Mouse (Mus musculus): ENCODE measurements around the gene Spata4. TPM values are rescaled to one million over a fixed set of nuclear protein-coding genes. Genes with fewer than 3 reads are reported as not detected.
"Not testable (repeated sequence)": the region's sequence is repeated elsewhere in the genome, so short reads cannot be mapped to it uniquely, and the experiment has no call there.

Gene Spata4
- polyA plus RNA-seq, 1 experiment from 2014 or later: not detected

DNA sequence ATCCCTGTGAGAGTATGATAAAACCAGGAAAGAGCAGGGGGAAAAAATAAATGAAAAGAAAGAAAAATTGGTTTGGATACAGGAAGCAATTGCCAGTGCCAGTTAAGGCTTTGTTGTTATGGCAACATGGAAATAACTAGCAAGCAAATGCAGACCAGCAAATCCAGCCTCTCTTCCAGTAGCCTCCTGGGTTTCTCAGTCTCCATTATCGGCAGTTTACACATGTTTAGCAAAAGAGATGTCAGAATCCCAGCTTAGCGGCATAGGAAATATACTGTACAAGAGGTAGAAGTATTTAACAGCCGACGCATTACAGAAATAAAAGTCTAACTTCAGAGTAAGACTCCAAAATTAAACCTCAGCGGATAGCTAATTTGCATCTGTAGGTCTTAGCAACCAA lies 5.9 kb upstream of the Spata4 start:
- H3K9me3 ChIP-seq (ENCODE audit: low read length): no peaks in the 10 kb centered on the region
- H3K9ac ChIP-seq (replicated peaks; ENCODE audit: low read length): no peak overlapping the region
- H3K27me3 ChIP-seq (ENCODE audit: insufficient read depth, low read length): no peaks in the 10 kb centered on the region
- 89% methylated on average over 5 of the region's 5 CpGs for WGBS
- no peak for ATAC-seq (ENCODE audit: low FRiP score, low TSS enrichment)
- no peak overlapping the region for H3K27ac ChIP-seq (ENCODE audit: low read length)
- no peak overlapping the region for H3K4me3 ChIP-seq (ENCODE audit: low read length)
- H3K4me2 ChIP-seq (replicated peaks; ENCODE audit: low read depth, low read length): no peak overlapping the region
- H3K4me1 ChIP-seq (ENCODE audit: insufficient read depth, low read length): no peaks in the 10 kb centered on the region
- no peaks in the 10 kb centered on the region for H3K36me3 ChIP-seq (ENCODE audit: insufficient read depth, low read length)

DNA sequence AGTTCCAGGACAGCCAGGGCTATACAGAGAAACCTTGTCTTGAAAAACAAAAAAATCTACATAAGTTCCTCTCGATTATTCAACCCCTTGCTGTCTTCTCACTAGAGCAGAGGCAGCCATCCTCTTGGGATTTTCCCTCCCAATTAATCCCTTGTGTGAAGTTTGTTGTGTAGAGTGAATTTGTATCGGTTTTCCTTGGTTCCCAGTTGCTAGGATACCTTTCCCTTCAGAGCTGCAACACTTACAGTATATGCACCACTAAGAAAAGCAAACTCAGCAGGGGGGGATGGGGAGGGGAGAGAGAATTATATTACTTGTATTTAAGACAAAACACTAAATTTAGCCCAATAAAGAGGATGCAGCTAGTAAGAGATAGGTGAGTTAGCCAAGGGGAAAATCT lies 4.5 kb upstream of the Spata4 start:
- no peak for ATAC-seq (ENCODE audit: low FRiP score, low TSS enrichment)
- no peak overlapping the region for H3K4me2 ChIP-seq (replicated peaks; ENCODE audit: low read depth, low read length)
- no peaks in the 10 kb centered on the region for H3K9me3 ChIP-seq (ENCODE audit: low read length)
- no peak overlapping the region for H3K9ac ChIP-seq (replicated peaks; ENCODE audit: low read length)
- WGBS: 47% methylated on average over 2 of the region's 2 CpGs
- H3K27ac ChIP-seq (ENCODE audit: low read length): no peak overlapping the region
- no peak overlapping the region for H3K4me3 ChIP-seq (ENCODE audit: low read length)
- no peaks in the 10 kb centered on the region for H3K27me3 ChIP-seq (ENCODE audit: insufficient read depth, low read length)
- peaks cover 6% of the 10 kb centered on the region; the same call in 1 of the 2 replicates for H3K4me1 ChIP-seq (ENCODE audit: insufficient read depth, low read length)
- no peaks in the 10 kb centered on the region for H3K36me3 ChIP-seq (ENCODE audit: insufficient read depth, low read length)

GRCm38 (mm10) chr8:54596940-54597339 lies 3.6 kb upstream of the Spata4 start:
- Histone ChIP-seq H3K27me3 (ENCODE audit: insufficient read depth, low read length) (no peaks in the 10 kb centered on the region), H3K4me1 (ENCODE audit: insufficient read depth, low read length) (peaks cover 6% of the 10 kb centered on the region; the same call in 1 of the 2 replicates), H3K27ac (ENCODE audit: low read length) (no peak overlapping the region), H3K9ac (replicated peaks; ENCODE audit: low read length) (no peak overlapping the region), H3K4me3 (ENCODE audit: low read length) (no peak overlapping the region), H3K4me2 (replicated peaks; ENCODE audit: low read depth, low read length) (no peak overlapping the region), H3K9me3 (ENCODE audit: low read length) (no peaks in the 10 kb centered on the region), H3K36me3 (ENCODE audit: insufficient read depth, low read length) (no peaks in the 10 kb centered on the region)
- WGBS: 96% methylated on average over 2 of the region's 2 CpGs
- ATAC-seq (ENCODE audit: low FRiP score, low TSS enrichment): no peak

- H3K4me1 ChIP-seq (ENCODE audit: insufficient read depth, low read length): peaks cover 6% of the 10 kb centered on the region; the same call in 1 of the 2 replicates
- WGBS: 74% methylated on average over 2 of the region's 2 CpGs
- H3K9ac ChIP-seq (replicated peaks; ENCODE audit: low read length): no peak overlapping the region
- H3K36me3 ChIP-seq (ENCODE audit: insufficient read depth, low read length): no peaks in the 10 kb centered on the region
- H3K27ac ChIP-seq (ENCODE audit: low read length): no peak overlapping the region
- no peaks in the 10 kb centered on the region for H3K9me3 ChIP-seq (ENCODE audit: low read length)
- H3K27me3 ChIP-seq (ENCODE audit: insufficient read depth, low read length): no peaks in the 10 kb centered on the region
- ATAC-seq (ENCODE audit: low FRiP score, low TSS enrichment): no peak
- no peak overlapping the region for H3K4me3 ChIP-seq (ENCODE audit: low read length)
- H3K4me2 ChIP-seq (replicated peaks; ENCODE audit: low read depth, low read length): no peak overlapping the region
Observed at GRCm38 (mm10) chr8:54597386-54597785, 3.2 kb upstream of the Spata4 start.

DNA sequence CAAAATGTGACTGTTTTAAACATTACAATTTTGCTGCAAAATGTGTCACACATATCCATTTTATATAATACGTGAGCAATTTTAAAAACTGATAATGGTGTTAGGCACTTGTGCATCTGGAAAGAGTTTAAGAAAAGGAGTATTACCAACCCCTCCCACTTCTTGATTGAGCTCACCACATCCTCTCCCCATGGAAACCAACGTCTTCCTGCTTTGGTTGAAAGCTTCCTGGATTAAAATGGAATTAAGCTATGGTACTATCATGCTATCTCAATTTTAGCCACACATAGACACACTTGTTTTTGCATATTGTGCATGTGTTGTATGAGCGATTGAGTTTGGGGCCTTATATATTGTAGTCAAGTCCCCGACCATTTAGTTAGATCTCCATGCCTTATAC lies 2.9 kb downstream of the Spata4 start:
- no peaks in the 10 kb centered on the region for H3K9me3 ChIP-seq (ENCODE audit: low read length)
- ATAC-seq (ENCODE audit: low FRiP score, low TSS enrichment): no peak
- H3K27me3 ChIP-seq (ENCODE audit: insufficient read depth, low read length): no peaks in the 10 kb centered on the region
- no peak overlapping the region for H3K9ac ChIP-seq (replicated peaks; ENCODE audit: low read length)
- no peaks in the 10 kb centered on the region for H3K36me3 ChIP-seq (ENCODE audit: insufficient read depth, low read length)
- H3K4me1 ChIP-seq (ENCODE audit: insufficient read depth, low read length): peaks cover 6% of the 10 kb centered on the region; the same call in 1 of the 2 replicates
- 77% methylated on average over 4 of the region's 4 CpGs for WGBS
- H3K27ac ChIP-seq (ENCODE audit: low read length): no peak overlapping the region
- H3K4me2 ChIP-seq (replicated peaks; ENCODE audit: low read depth, low read length): no peak overlapping the region
- H3K4me3 ChIP-seq (ENCODE audit: low read length): no peak overlapping the region

- no peak overlapping the region for H3K9ac ChIP-seq (replicated peaks; ENCODE audit: low read length)
- no peak overlapping the region for H3K4me3 ChIP-seq (ENCODE audit: low read length)
- no peak overlapping the region for H3K27ac ChIP-seq (ENCODE audit: low read length)
- H3K27me3 ChIP-seq (ENCODE audit: insufficient read depth, low read length): no peaks in the 10 kb centered on the region
- no peak overlapping the region for H3K4me2 ChIP-seq (replicated peaks; ENCODE audit: low read depth, low read length)
- no peak for ATAC-seq (ENCODE audit: low FRiP score, low TSS enrichment)
- WGBS: 85% methylated on average over 2 of the region's 2 CpGs
- H3K36me3 ChIP-seq (ENCODE audit: insufficient read depth, low read length): no peaks in the 10 kb centered on the region
- no peaks in the 10 kb centered on the region for H3K4me1 ChIP-seq (ENCODE audit: insufficient read depth, low read length)
- H3K9me3 ChIP-seq (ENCODE audit: low read length): no peaks in the 10 kb centered on the region
Observed at GRCm38 (mm10) chr8:54609336-54609735, 8.8 kb downstream of the Spata4 start.

DNA sequence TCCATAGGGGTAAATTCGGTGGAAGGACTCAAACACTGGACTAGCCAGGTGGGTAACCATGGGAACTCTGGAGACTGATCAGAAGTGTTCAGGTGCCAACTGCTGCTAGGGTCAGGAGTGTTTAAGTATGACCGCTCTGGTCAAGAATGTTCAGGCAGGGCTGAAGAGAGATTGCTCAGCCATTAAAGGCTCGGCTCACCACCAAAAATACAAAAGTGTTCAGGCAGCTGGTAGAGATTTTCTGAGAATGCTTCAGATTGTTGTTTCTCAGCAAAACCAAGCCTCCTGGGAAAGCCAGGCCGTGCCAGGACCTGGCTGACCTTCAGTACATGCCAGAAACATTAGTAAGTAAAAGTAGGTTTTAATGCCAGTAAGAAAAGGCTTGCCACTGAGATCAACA lies 9.7 kb downstream of the Spata4 start:
- no peaks in the 10 kb centered on the region for H3K9me3 ChIP-seq (ENCODE audit: low read length)
- H3K4me2 ChIP-seq (replicated peaks; ENCODE audit: low read depth, low read length): no peak overlapping the region
- H3K27ac ChIP-seq (ENCODE audit: low read length): no peak overlapping the region
- H3K9ac ChIP-seq (replicated peaks; ENCODE audit: low read length): no peak overlapping the region
- no peak for ATAC-seq (ENCODE audit: low FRiP score, low TSS enrichment)
- H3K27me3 ChIP-seq (ENCODE audit: insufficient read depth, low read length): no peaks in the 10 kb centered on the region
- H3K4me3 ChIP-seq (ENCODE audit: low read length): no peak overlapping the region
- H3K4me1 ChIP-seq (ENCODE audit: insufficient read depth, low read length): no peaks in the 10 kb centered on the region
- no peaks in the 10 kb centered on the region for H3K36me3 ChIP-seq (ENCODE audit: insufficient read depth, low read length)
- WGBS: 77% methylated on average over 4 of the region's 4 CpGs

- H3K4me2 ChIP-seq (replicated peaks; ENCODE audit: low read depth, low read length); H3K27ac ChIP-seq (ENCODE audit: low read length); ATAC-seq (ENCODE audit: low FRiP score, low TSS enrichment); H3K9me3 ChIP-seq (ENCODE audit: low read length); H3K9ac ChIP-seq (replicated peaks; ENCODE audit: low read length); H3K4me3 ChIP-seq (ENCODE audit: low read length); H3K27me3 ChIP-seq (ENCODE audit: insufficient read depth, low read length); H3K36me3 ChIP-seq (ENCODE audit: insufficient read depth, low read length); H3K4me1 ChIP-seq (ENCODE audit: insufficient read depth, low read length): not testable (repeated sequence)
- 90% methylated on average over 17 of the region's 17 CpGs for WGBS
Observed at GRCm38 (mm10) chr8:54616710-54617109, 16.1 kb downstream of the Spata4 start.

GRCm38 (mm10) chr8:54638634-54639033 lies 38.1 kb downstream of the Spata4 start:
- H3K27ac ChIP-seq (ENCODE audit: low read length): no peak overlapping the region
- H3K27me3 ChIP-seq (ENCODE audit: insufficient read depth, low read length): no peaks in the 10 kb centered on the region
- no peaks in the 10 kb centered on the region for H3K4me1 ChIP-seq (ENCODE audit: insufficient read depth, low read length)
- ATAC-seq (ENCODE audit: low FRiP score, low TSS enrichment): no peak
- H3K9ac ChIP-seq (replicated peaks; ENCODE audit: low read length): no peak overlapping the region
- 72% methylated on average over 4 of the region's 4 CpGs for WGBS
- H3K36me3 ChIP-seq (ENCODE audit: insufficient read depth, low read length): no peaks in the 10 kb centered on the region
- no peak overlapping the region for H3K4me3 ChIP-seq (ENCODE audit: low read length)
- H3K4me2 ChIP-seq (replicated peaks; ENCODE audit: low read depth, low read length): no peak overlapping the region
- H3K9me3 ChIP-seq (ENCODE audit: low read length): no peaks in the 10 kb centered on the region

Data from kidney, embryonic 16.5 days (tissue).